ENCODE assay signal across 13 mouse cellular contexts in the genomic region with DNA sequence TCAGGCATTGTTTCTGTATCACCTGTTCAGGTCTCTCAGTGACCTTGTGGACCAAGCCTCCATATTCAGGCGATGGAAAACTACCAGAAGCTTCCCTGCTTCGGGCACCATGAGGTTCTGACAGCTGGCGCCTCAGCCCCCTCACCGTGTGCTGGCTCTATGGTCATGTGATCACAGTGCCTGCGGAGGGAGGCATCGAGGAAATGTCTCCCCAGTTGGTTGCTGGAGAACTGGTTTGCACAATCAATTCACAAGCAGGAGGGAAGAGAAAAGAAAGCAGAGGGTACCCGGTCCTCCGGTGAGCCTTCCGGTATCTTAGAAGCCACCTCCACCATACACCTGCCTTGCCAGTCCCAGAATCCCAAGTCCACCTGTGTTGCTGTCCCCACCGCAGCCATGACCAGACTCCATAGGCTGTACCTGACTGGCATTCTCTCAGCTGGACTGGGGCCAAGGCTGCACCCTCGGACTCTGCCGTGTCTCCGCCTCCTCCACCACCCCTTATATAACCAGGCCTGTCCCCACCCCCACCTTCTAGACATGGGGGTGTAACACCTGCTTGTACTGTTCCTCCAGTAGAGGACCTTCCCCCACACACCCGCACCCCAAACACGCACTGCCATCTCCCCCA. TPM values are rescaled to one million over a fixed set of nuclear protein-coding genes. Genes with fewer than 3 reads are reported as not detected.
DNase-seq lines count a peak whose midpoint lies in the region; ATAC-seq and TF ChIP-seq lines count a peak whose summit lies in the region.
"Had no signal": no experiment of that assay in that cellular context is flagged by ENCODE, and none has a peak within 500 bp of the region (broad histone marks: within the 10 kb centered on the region; RNA-seq: fewer than 3 reads in every experiment).

No protein-coding gene starts in this region.

- H3K4me2 ChIP-seq in kidney, embryonic 16.5 days (replicated peaks; ENCODE audit: low read depth, low read length): no peak overlapping the region
- H3K4me2 ChIP-seq: liver, embryonic 13.5 days had no signal

- H3K4me1 ChIP-seq in kidney, adult 2 months (ENCODE audit: control insufficient read depth, insufficient read depth, low read length): no peaks in the 10 kb centered on the region
- no peaks in the 10 kb centered on the region for H3K4me1 ChIP-seq in kidney, embryonic 16.5 days (ENCODE audit: insufficient read depth, low read length)
- H3K4me1 ChIP-seq: liver, embryonic 13.5 days had no signal

- WGBS in kidney, adult 2 months: 80% methylated on average over 15 of the region's 15 CpGs
- 85% methylated on average over 15 of the region's 15 CpGs for WGBS in kidney, embryonic 16.5 days

- H3K27me3 ChIP-seq in kidney, adult 2 months (replicated peaks; ENCODE audit: control insufficient read depth, insufficient read depth, low read length): no peaks in the 10 kb centered on the region
- no peaks in the 10 kb centered on the region for H3K27me3 ChIP-seq in kidney, embryonic 16.5 days (ENCODE audit: insufficient read depth, low read length)
- H3K27me3 ChIP-seq: liver, embryonic 13.5 days had no signal

- DNase-seq in kidney, adult 2 months: peak; percentile 1
- DNase-seq in cerebellum, postnatal 36 days: peak; percentile 66 to 74
- DNase-seq in layer of hippocampus, adult 2 months (ENCODE audit: low spot score in 2 of 2): peak; percentile 68 to 79
- peak; percentile 38 for DNase-seq in left cerebral cortex, postnatal 4 days
- no peak for DNase-seq in embryo, embryonic 11 days
- DNase-seq in urinary bladder, adult 18-20 months (ENCODE audit: low spot score in 2 of 2): no peak
- no peak for DNase-seq in heart, postnatal 25 days (ENCODE audit: low spot score)
- DNase-seq: adrenal gland, postnatal 14 days; gastrocnemius, postnatal 36 days; liver, embryonic 13.5 days; lung, postnatal 36 days had no signal

- H3K27ac ChIP-seq in kidney, adult 2 months (ENCODE audit: insufficient read depth, low read depth, low read length): no peak overlapping the region
- no peak overlapping the region for H3K27ac ChIP-seq in kidney, embryonic 16.5 days (ENCODE audit: low read length)
- peak overlapping the region; percentile 92 for H3K27ac ChIP-seq in layer of hippocampus, adult 2 months
- H3K27ac ChIP-seq: kidney, postnatal 0 days; liver, embryonic 13.5 days had no signal

- TF ChIP-seq CTCF in kidney, adult 2 months (conservative IDR thresholded peaks at IDR 0.05; ENCODE audit: insufficient read depth, insufficient read length, low read depth, low read length): no peak
- TF ChIP-seq CTCF in layer of hippocampus, adult 2 months (conservative IDR thresholded peaks at IDR 0.05): no peak

- ATAC-seq in kidney, embryonic 16.5 days (ENCODE audit: low FRiP score, low TSS enrichment): no peak

- no peak overlapping the region for H3K4me3 ChIP-seq in kidney, adult 2 months (ENCODE audit: insufficient read depth, low read depth, low read length)
- H3K4me3 ChIP-seq in kidney, embryonic 16.5 days (ENCODE audit: low read length): no peak overlapping the region
- H3K4me3 ChIP-seq in layer of hippocampus, adult 2 months: no peak overlapping the region
- H3K4me3 ChIP-seq: liver, embryonic 13.5 days had no signal

- no peak for TF ChIP-seq POLR2A in kidney, adult 2 months (IDR thresholded peaks at IDR 0.05; ENCODE audit: low read depth, low read length)

- H3K9ac ChIP-seq in kidney, embryonic 16.5 days (replicated peaks; ENCODE audit: low read length): no peak overlapping the region
- H3K9ac ChIP-seq: liver, embryonic 13.5 days had no signal

- no peaks in the 10 kb centered on the region for H3K9me3 ChIP-seq in kidney, embryonic 16.5 days (ENCODE audit: low read length)
- H3K9me3 ChIP-seq: liver, embryonic 13.5 days had no signal

- H3K36me3 ChIP-seq in kidney, adult 2 months (ENCODE audit: control insufficient read depth, insufficient read depth, low read length): no peaks in the 10 kb centered on the region
- H3K36me3 ChIP-seq in kidney, embryonic 16.5 days (ENCODE audit: insufficient read depth, low read length): no peaks in the 10 kb centered on the region
- H3K36me3 ChIP-seq: liver, embryonic 13.5 days had no signal

- intact Hi-C loops in left cerebral cortex, postnatal 4 days (cut with DNase I): no loop called here
- intact Hi-C loops in heart, postnatal 25 days (cut with DNase I): no loop called here

RNA-seq across cellular contexts. Expression of gene Rbfox3, which starts 49.5 kb away (rescaled TPM):
- 0.27 TPM in 2 replicates for polyA plus RNA-seq in kidney, adult 2 months (2012; rRNA removed)
- polyA plus RNA-seq in kidney, embryonic 16.5 days (2015; fragmentation: Nextera tagmentation; extraction: Ambion mirVana): 0.63 and 1.0 TPM in 2 replicates
- 100 to 1,000 TPM; 276 to 303 TPM for total RNA-seq in layer of hippocampus, adult 2 months (2021)
- 100 to 1,000 TPM; 185 to 192 TPM for total RNA-seq in left cerebral cortex, postnatal 4 days (2021)
- under 1 TPM; 0.08 TPM for total RNA-seq in heart, postnatal 25 days (2021)

Comparison
In these comparisons a context has a peak if more than half of its experiments do, and no peak if none do; other contexts are left out.
1. DNase-seq: peak in kidney, adult 2 months (single experiment), cerebellum, postnatal 36 days (2 of 2), layer of hippocampus, adult 2 months (2 of 2) and left cerebral cortex, postnatal 4 days (single experiment); none in embryo, embryonic 11 days (single experiment), urinary bladder, adult 18-20 months (0 of 2) and heart, postnatal 25 days (single experiment).
2. RNA of gene Rbfox3, which starts 49.5 kb away (total RNA-seq): 276 to 303 TPM in layer of hippocampus, adult 2 months and 185 to 192 TPM in left cerebral cortex, postnatal 4 days; 0.08 TPM in heart, postnatal 25 days; every median in the first group is over 100 times any median in the second.